Mouse (Mus musculus): Measurements from ENCODE around the gene Gldn. TPM values are rescaled to one million over a fixed set of nuclear protein-coding genes. Genes with fewer than 3 reads are reported as not detected.

Gldn gene
- polyA plus RNA-seq (2012; fragmentation: generic; extraction: Trizol), result not detected
- long read RNA-seq, experiment 1, result 0 reads
- long read RNA-seq, experiment 2, result 0 reads

GRCm38 (mm10) chr9:54286331-54286987, at the start of gene Gldn:
Gene Gldn (plus strand): TSS chr9:54286486.
- Histone ChIP-seq H3ac (ENCODE audit: control insufficient read depth, insufficient read length, low read depth) (no peak within 1 kb of the TSS), H3K79me3 (ENCODE audit: low read depth) (no peaks in the 10 kb centered on the region), H3K36me3 (ENCODE audit: control insufficient read depth, insufficient read depth) (no peaks in the 10 kb centered on the region), H3K79me2 (ENCODE audit: control insufficient read depth, insufficient read depth) (no peaks in the 10 kb centered on the region), H3K4me3 (ENCODE audit: insufficient read depth, poor library complexity, severe bottlenecking) (no peak within 1 kb of the TSS), H3K27me3 (ENCODE audit: control insufficient read depth, insufficient read depth, insufficient read length) (peaks cover 9% of the 10 kb centered on the region)
- TF ChIP-seq MAX (IDR thresholded peaks at IDR 0.05) (no peak), MYOG (IDR thresholded peaks at IDR 0.05; ENCODE audit: control insufficient read depth, extremely low read depth, insufficient read length) (no peak), CTCF (IDR thresholded peaks at IDR 0.05; ENCODE audit: control insufficient read depth, insufficient read depth, insufficient read length) (no peak), USF1 (IDR thresholded peaks at IDR 0.05; ENCODE audit: low read depth) (no peak), FOSL1 (IDR thresholded peaks at IDR 0.05; ENCODE audit: insufficient read depth, low read length, poor library complexity, severe bottlenecking) (no peak)

GRCm38 (mm10) chr9:54244869-54245665, 41.2 kb upstream of the Gldn start:
- no peak for TF ChIP-seq FOSL1 (IDR thresholded peaks at IDR 0.05; ENCODE audit: insufficient read depth, low read length, poor library complexity, severe bottlenecking)
- no peak for TF ChIP-seq CEBPB (IDR thresholded peaks at IDR 0.05; ENCODE audit: low read depth)
- TF ChIP-seq MYOG (IDR thresholded peaks at IDR 0.05; ENCODE audit: control insufficient read depth, extremely low read depth, insufficient read length), result no peak
- no peak for TF ChIP-seq MAX (IDR thresholded peaks at IDR 0.05)
- Histone ChIP-seq H3K27me3 (ENCODE audit: control insufficient read depth, insufficient read depth, insufficient read length) (no peaks in the 10 kb centered on the region), H3K79me3 (ENCODE audit: low read depth) (no peaks in the 10 kb centered on the region), H3K79me2 (ENCODE audit: control insufficient read depth, insufficient read depth) (no peaks in the 10 kb centered on the region), H3K36me3 (ENCODE audit: control insufficient read depth, insufficient read depth) (no peaks in the 10 kb centered on the region), H3ac (ENCODE audit: control insufficient read depth, insufficient read length, low read depth) (no peak overlapping the region), H3K4me3 (ENCODE audit: insufficient read depth, poor library complexity, severe bottlenecking) (no peak overlapping the region)

- Histone ChIP-seq H3K79me2 (ENCODE audit: control insufficient read depth, insufficient read depth) (no peaks in the 10 kb centered on the region), H3K36me3 (ENCODE audit: control insufficient read depth, insufficient read depth) (no peaks in the 10 kb centered on the region), H3K27me3 (ENCODE audit: control insufficient read depth, insufficient read depth, insufficient read length) (no peaks in the 10 kb centered on the region), H3K4me3 (ENCODE audit: insufficient read depth, poor library complexity, severe bottlenecking) (no peak overlapping the region), H3ac (ENCODE audit: control insufficient read depth, insufficient read length, low read depth) (no peak overlapping the region), H3K79me3 (ENCODE audit: low read depth) (no peaks in the 10 kb centered on the region)
- TF ChIP-seq USF1 (IDR thresholded peaks at IDR 0.05; ENCODE audit: low read depth) (no peak), FOSL1 (IDR thresholded peaks at IDR 0.05; ENCODE audit: insufficient read depth, low read length, poor library complexity, severe bottlenecking) (peak; percentile 49), MAX (IDR thresholded peaks at IDR 0.05) (peak; percentile 30)
Measured at GRCm38 (mm10) chr9:54264754-54265153, 21.5 kb upstream of the Gldn start.

- H3K4me3 ChIP-seq (ENCODE audit: insufficient read depth, poor library complexity, severe bottlenecking), result no peak within 1 kb of the TSS
- H3K79me3 ChIP-seq (ENCODE audit: low read depth), result no peaks in the 10 kb centered on the region
- TF ChIP-seq CEBPB (IDR thresholded peaks at IDR 0.05; ENCODE audit: low read depth) (no peak), MYOG (IDR thresholded peaks at IDR 0.05; ENCODE audit: control insufficient read depth, extremely low read depth, insufficient read length) (no peak), MAX (IDR thresholded peaks at IDR 0.05) (no peak), FOSL1 (IDR thresholded peaks at IDR 0.05; ENCODE audit: insufficient read depth, low read length, poor library complexity, severe bottlenecking) (no peak), CTCF (IDR thresholded peaks at IDR 0.05; ENCODE audit: control insufficient read depth, insufficient read depth, insufficient read length) (no peak), USF1 (IDR thresholded peaks at IDR 0.05; ENCODE audit: low read depth) (no peak), MYOD1 (IDR thresholded peaks at IDR 0.05; ENCODE audit: control insufficient read depth, insufficient read length, low read depth) (no peak)
- no peaks in the 10 kb centered on the region for H3K36me3 ChIP-seq (ENCODE audit: control insufficient read depth, insufficient read depth)
- no peak within 1 kb of the TSS for H3ac ChIP-seq (ENCODE audit: control insufficient read depth, insufficient read length, low read depth)
- H3K27me3 ChIP-seq (ENCODE audit: control insufficient read depth, insufficient read depth, insufficient read length), result no peaks in the 10 kb centered on the region
- no peaks in the 10 kb centered on the region for H3K79me2 ChIP-seq (ENCODE audit: control insufficient read depth, insufficient read depth)
Measured at GRCm38 (mm10) chr9:54268010-54268409, 18.3 kb upstream of the Gldn start, which contains the start of gene Cyp19a1. Gene Cyp19a1 (minus strand): TSS chr9:54268110.

GRCm38 (mm10) chr9:54269987-54270386, 16.3 kb upstream of the Gldn start:
- no peaks in the 10 kb centered on the region for H3K79me3 ChIP-seq (ENCODE audit: low read depth)
- H3K4me3 ChIP-seq (ENCODE audit: insufficient read depth, poor library complexity, severe bottlenecking), result no peak overlapping the region
- no peaks in the 10 kb centered on the region for H3K27me3 ChIP-seq (ENCODE audit: control insufficient read depth, insufficient read depth, insufficient read length)
- H3ac ChIP-seq (ENCODE audit: control insufficient read depth, insufficient read length, low read depth), result no peak overlapping the region
- no peaks in the 10 kb centered on the region for H3K36me3 ChIP-seq (ENCODE audit: control insufficient read depth, insufficient read depth)
- TF ChIP-seq USF1 (IDR thresholded peaks at IDR 0.05; ENCODE audit: low read depth) (no peak), CTCF (IDR thresholded peaks at IDR 0.05; ENCODE audit: control insufficient read depth, insufficient read depth, insufficient read length) (no peak), MAX (IDR thresholded peaks at IDR 0.05) (no peak), CEBPB (IDR thresholded peaks at IDR 0.05; ENCODE audit: low read depth) (no peak), MYOG (IDR thresholded peaks at IDR 0.05; ENCODE audit: control insufficient read depth, extremely low read depth, insufficient read length) (no peak), MYOD1 (IDR thresholded peaks at IDR 0.05; ENCODE audit: control insufficient read depth, insufficient read length, low read depth) (peak; percentile 76), FOSL1 (IDR thresholded peaks at IDR 0.05; ENCODE audit: insufficient read depth, low read length, poor library complexity, severe bottlenecking) (no peak)
- H3K79me2 ChIP-seq (ENCODE audit: control insufficient read depth, insufficient read depth), result no peaks in the 10 kb centered on the region
